Mouse (Mus musculus) pancreas, adult 10 weeks (tissue): Measurements from ENCODE around the gene Tnfrsf13c. TPM values are rescaled to one million over a fixed set of nuclear protein-coding genes. Genes with fewer than 3 reads are reported as not detected.

Source experiments
- polyA plus RNA-seq: library from polyadenylated mRNA; stranded (reverse); fragments of 350-450 nt; fragmentation: Illumina TruSeq; extraction: RNeasy Lipid Tissue Mini Kit (QIAGEN cat#74804); gene quantifications from one replicate; pipeline ENCODE4 v1.2.3, GENCODE M21; 2015; ENCODE audit warnings: low read depth, low replicate concordance; ENCODE audit not compliant: insufficient read depth

The Tnfrsf13c gene
- polyA plus RNA-seq = not detected

GRCm38 (mm10) chr15:82223657-82224601 is at the start of gene Tnfrsf13c:
Gene Tnfrsf13c, minus strand, starts transcription at chr15:82224369.

GRCm38 (mm10) chr15:82252097-82252496 is 27.9 kb upstream of the Tnfrsf13c start, which contains the start of gene 1500009C09Rik:
Gene 1500009C09Rik, plus strand, starts transcription at chr15:82252397.

GRCm38 (mm10) chr15:82244115-82244804 is 20.1 kb upstream of the Tnfrsf13c start, which contains the start of gene Cenpm:
Gene Cenpm, minus strand, starts transcription at chr15:82244748.

GRCm38 (mm10) chr15:82212752-82213063 is 11.5 kb downstream of the Tnfrsf13c start, which contains the start of gene Shisa8:
Gene Shisa8, minus strand, starts transcription at chr15:82212815.

Other genes with a start within 250 kb of the Tnfrsf13c start
- not detected for gene 1700029P11Rik, start 243.8 kb downstream of the Tnfrsf13c start, polyA plus RNA-seq
- 14.2 TPM for gene Xrcc6, start 236.5 kb downstream of the Tnfrsf13c start, polyA plus RNA-seq
- gene Desi1, start 190.5 kb downstream of the Tnfrsf13c start, polyA plus RNA-seq = 13.3 TPM
- gene Snu13, start 176.8 kb downstream of the Tnfrsf13c start, polyA plus RNA-seq = 15.2 TPM
- gene 4930407I10Rik, start 165.2 kb downstream of the Tnfrsf13c start, polyA plus RNA-seq = not detected
- gene Mei1, start 154.4 kb downstream of the Tnfrsf13c start, polyA plus RNA-seq = not detected
- 9.6 TPM for gene Ccdc134, start 96.4 kb downstream of the Tnfrsf13c start, polyA plus RNA-seq
- 12.1 TPM for gene Srebf2, start 77.2 kb downstream of the Tnfrsf13c start, polyA plus RNA-seq
- not detected for gene Shisa8, start 11.6 kb downstream of the Tnfrsf13c start, polyA plus RNA-seq
- gene Cenpm, start 20.4 kb upstream of the Tnfrsf13c start, polyA plus RNA-seq = not detected
- not detected for gene 1500009C09Rik, start 28.0 kb upstream of the Tnfrsf13c start, polyA plus RNA-seq
- 1.0 TPM for gene Sept3, start 50.5 kb upstream of the Tnfrsf13c start, polyA plus RNA-seq
- gene Wbp2nl, start 74.6 kb upstream of the Tnfrsf13c start, polyA plus RNA-seq = not detected
- 38.1 TPM for gene Naga, start 114.6 kb upstream of the Tnfrsf13c start, polyA plus RNA-seq
- gene Pheta2, start 114.6 kb upstream of the Tnfrsf13c start, polyA plus RNA-seq = not detected
- 65.3 TPM for gene Smdt1, start 114.6 kb upstream of the Tnfrsf13c start, polyA plus RNA-seq
- 106 TPM for gene Ndufa6, start 130.0 kb upstream of the Tnfrsf13c start, polyA plus RNA-seq
- gene Cyp2d22, start 155.9 kb upstream of the Tnfrsf13c start, polyA plus RNA-seq = 20.4 TPM
- not detected for gene Cyp2d11, start 169.7 kb upstream of the Tnfrsf13c start, polyA plus RNA-seq
- not detected for gene Cyp2d10, start 182.8 kb upstream of the Tnfrsf13c start, polyA plus RNA-seq
- not detected for gene Cyp2d9, start 209.1 kb upstream of the Tnfrsf13c start, polyA plus RNA-seq